Mouse (Mus musculus) heart, embryonic 15.5 days (tissue): ENCODE measurements around the gene Fkbp9. TPM values are rescaled to one million over a fixed set of nuclear protein-coding genes. Genes with fewer than 3 reads are reported as not detected.
A peak's percentile ranks its signal among the peaks of the same experiment; 100 is the strongest.

ENCODE experiments used
- ATAC-seq: fragments of 200-750 bp; cut with Nextera tagmentation; replicated peaks from 2 replicates; pipeline ENCODE4 v1.8.0; 2017; ENCODE audit warnings: low read depth, moderate TSS enrichment; ENCODE audit not compliant: insufficient number of reproducible peaks, insufficient read depth, low FRiP score
- H3K27ac ChIP-seq: fragments of 300-500 bp; sonication (generic); 2 replicates; pipeline ENCODE4 v1.5.1; 2015; ENCODE audit warnings: mild to moderate bottlenecking, inconsistent platforms
- H3K27me3 ChIP-seq: fragments of 300-500 bp; sonication (generic); 2 replicates; pipeline ENCODE4 v1.6.1; 2015; ENCODE audit warnings: inconsistent platforms
- H3K36me3 ChIP-seq: fragments of 300-500 bp; sonication (generic); 2 replicates; pipeline ENCODE4 v1.6.1; 2015; ENCODE audit warnings: mild to moderate bottlenecking, inconsistent platforms
- H3K4me1 ChIP-seq: fragments of 300-500 bp; sonication (generic); replicated peaks from 2 replicates; pipeline ENCODE4 v1.6.1; 2015; ENCODE audit warnings: inconsistent platforms
- H3K4me2 ChIP-seq: fragments of 300-500 bp; sonication (generic); 2 replicates; pipeline ENCODE4 v1.6.1; 2015; ENCODE audit warnings: inconsistent platforms, mild to moderate bottlenecking, moderate library complexity
- H3K4me3 ChIP-seq: fragments of 300-500 bp; sonication (generic); 2 replicates; pipeline ENCODE4 v1.5.1; 2015; ENCODE audit warnings: mild to moderate bottlenecking, inconsistent platforms
- H3K9ac ChIP-seq: fragments of 300-500 bp; sonication (generic); 2 replicates; pipeline ENCODE4 v1.6.1; 2015; ENCODE audit warnings: mild to moderate bottlenecking, inconsistent platforms
- H3K9me3 ChIP-seq: fragments of 300-500 bp; sonication (generic); replicated peaks from 2 replicates; pipeline ENCODE4 v1.6.1; 2016; ENCODE audit warnings: inconsistent platforms
- WGBS: fragments of 180-500 bp; shearing (Covaris S2); methylation state at CpG from one replicate; pipeline ENCODE4 v1.1.7; 2015; ENCODE audit warnings: mixed read lengths; 5-methylcytosine and 5-hydroxymethylcytosine counted together
- polyA plus RNA-seq: library from polyadenylated mRNA; unstranded; fragments of >200 nt; fragmentation: Nextera tagmentation; extraction: Ambion mirVana; gene quantifications from 2 replicates; pipeline ENCODE4 v1.2.1, GENCODE M21; 2015

The Fkbp9 gene
- polyA plus RNA-seq: 129 and 161 TPM in 2 replicates

GRCm38 (mm10) chr6:56831697-56832406 is at the start of gene Fkbp9:
Gene Fkbp9, plus strand, starts transcription at chr6:56832059.
- Histone ChIP-seq H3K4me1 (peaks cover 5% of the 10 kb centered on the region; the same call in 1 of the 2 replicates), H3K27ac (peak within 1 kb of the TSS; percentile 91), H3K27me3 (no peaks in the 10 kb centered on the region), H3K9me3 (no peaks in the 10 kb centered on the region), H3K4me2 (peak within 1 kb of the TSS; percentile 83), H3K4me3 (peak within 1 kb of the TSS; percentile 87), H3K9ac (peak within 1 kb of the TSS; percentile 88), H3K36me3 (0 out of 2 replicates have a peak, but pooled peaks cover 6% of the 10 kb centered on the region)
- WGBS: under 1% methylated on average over 56 of the region's 58 CpGs
- ATAC-seq: peak; percentile 98

GRCm38 (mm10) chr6:56783561-56784272 is 48.1 kb upstream of the Fkbp9 start:
- Histone ChIP-seq H3K27ac (no peak overlapping the region), H3K9me3 (no peaks in the 10 kb centered on the region), H3K4me3 (no peak overlapping the region), H3K4me2 (no peak overlapping the region), H3K9ac (no peak overlapping the region), H3K36me3 (peaks cover 41% of the 10 kb centered on the region), H3K4me1 (peaks cover 11% of the 10 kb centered on the region; the same call in 1 of the 2 replicates), H3K27me3 (no peaks in the 10 kb centered on the region)
- ATAC-seq: no peak
- WGBS: 82% methylated on average over 4 of the region's 4 CpGs

GRCm38 (mm10) chr6:56785068-56785467 is 46.8 kb upstream of the Fkbp9 start:
- peaks cover 30% of the 10 kb centered on the region for H3K36me3 ChIP-seq
- no peak overlapping the region for H3K27ac ChIP-seq
- no peak overlapping the region for H3K4me3 ChIP-seq
- no peaks in the 10 kb centered on the region for H3K9me3 ChIP-seq
- peaks cover 15% of the 10 kb centered on the region; the same call in 1 of the 2 replicates for H3K4me1 ChIP-seq
- H3K27me3 ChIP-seq: no peaks in the 10 kb centered on the region
- H3K9ac ChIP-seq: no peak overlapping the region
- ATAC-seq: no peak
- 73% methylated on average over 5 of the region's 5 CpGs for WGBS
- no peak overlapping the region for H3K4me2 ChIP-seq

- WGBS: 63% methylated on average over 2 of the region's 2 CpGs
- H3K27ac ChIP-seq: no peak overlapping the region
- no peak for ATAC-seq
These were observed 44.2 kb upstream of the Fkbp9 start for GRCm38 (mm10) chr6:56787668-56788067.

GRCm38 (mm10) chr6:56789336-56789735 is 42.5 kb upstream of the Fkbp9 start:
- no peak for ATAC-seq
- Histone ChIP-seq H3K4me2 (no peak overlapping the region), H3K4me3 (no peak overlapping the region), H3K4me1 (peaks cover 21% of the 10 kb centered on the region), H3K27ac (no peak overlapping the region), H3K9ac (no peak overlapping the region), H3K9me3 (no peaks in the 10 kb centered on the region), H3K36me3 (peaks cover 15% of the 10 kb centered on the region), H3K27me3 (no peaks in the 10 kb centered on the region)
- 34% methylated on average over 3 of the region's 3 CpGs for WGBS

More at GRCm38 (mm10) chr6:56787668-56788067, 44.2 kb upstream of the Fkbp9 start:
- no peaks in the 10 kb centered on the region for H3K9me3 ChIP-seq
- H3K4me1 ChIP-seq: peaks cover 15% of the 10 kb centered on the region; the same call in 1 of the 2 replicates
- H3K27me3 ChIP-seq: no peaks in the 10 kb centered on the region
- H3K4me2 ChIP-seq: no peak overlapping the region
- H3K9ac ChIP-seq: no peak overlapping the region
- H3K4me3 ChIP-seq: no peak overlapping the region
- peaks cover 19% of the 10 kb centered on the region for H3K36me3 ChIP-seq

GRCm38 (mm10) chr6:56794834-56795233 is 37.0 kb upstream of the Fkbp9 start:
- peak overlapping the region; percentile 83 for H3K4me2 ChIP-seq
- WGBS: 76% methylated on average over 5 of the region's 5 CpGs
- H3K27ac ChIP-seq: no peak overlapping the region
- peaks cover 25% of the 10 kb centered on the region for H3K4me1 ChIP-seq
- no peaks in the 10 kb centered on the region for H3K27me3 ChIP-seq
- no peak overlapping the region for H3K9ac ChIP-seq
- no peaks in the 10 kb centered on the region for H3K9me3 ChIP-seq
- H3K4me3 ChIP-seq: peak overlapping the region; percentile 76
- ATAC-seq: no peak
- no peaks in the 10 kb centered on the region for H3K36me3 ChIP-seq

- H3K27ac ChIP-seq: peak overlapping the region; percentile 100
- H3K9ac ChIP-seq: peak overlapping the region; percentile 89
- H3K4me1 ChIP-seq: peaks cover 25% of the 10 kb centered on the region
- no peak for ATAC-seq
- no peaks in the 10 kb centered on the region for H3K27me3 ChIP-seq
- H3K9me3 ChIP-seq: no peaks in the 10 kb centered on the region
- H3K36me3 ChIP-seq: no peaks in the 10 kb centered on the region
- peak overlapping the region; percentile 76 for H3K4me3 ChIP-seq
- 3% methylated on average over 8 of the region's 8 CpGs for WGBS
- peak overlapping the region; percentile 83 for H3K4me2 ChIP-seq
These were observed 35.6 kb upstream of the Fkbp9 start for GRCm38 (mm10) chr6:56796232-56796631.

GRCm38 (mm10) chr6:56796668-56797141 is 35.2 kb upstream of the Fkbp9 start:
- 0 out of 2 replicates have a peak, but pooled peaks have one; percentile 32 for ATAC-seq
- peak overlapping the region; percentile 83 for H3K4me2 ChIP-seq
- WGBS: 0% methylated on average over 16 of the region's 16 CpGs
- H3K4me1 ChIP-seq: peaks cover 25% of the 10 kb centered on the region
- H3K27me3 ChIP-seq: no peaks in the 10 kb centered on the region
- H3K36me3 ChIP-seq: no peaks in the 10 kb centered on the region
- H3K4me3 ChIP-seq: peak overlapping the region; percentile 76
- H3K9ac ChIP-seq: peak overlapping the region; percentile 89
- peak overlapping the region; percentile 100 for H3K27ac ChIP-seq
- no peaks in the 10 kb centered on the region for H3K9me3 ChIP-seq

- no peaks in the 10 kb centered on the region for H3K9me3 ChIP-seq
- under 1% methylated on average over 98 of the region's 98 CpGs for WGBS
- peak within 1 kb of the TSS; percentile 100 for H3K27ac ChIP-seq
- peaks cover 25% of the 10 kb centered on the region for H3K4me1 ChIP-seq
- H3K9ac ChIP-seq: peak within 1 kb of the TSS; percentile 89
- peak within 1 kb of the TSS; percentile 76 for H3K4me3 ChIP-seq
- H3K4me2 ChIP-seq: peak within 1 kb of the TSS; percentile 83
- H3K36me3 ChIP-seq: no peaks in the 10 kb centered on the region
- H3K27me3 ChIP-seq: no peaks in the 10 kb centered on the region
- peak; percentile 91 for ATAC-seq
These were observed 34.3 kb upstream of the Fkbp9 start, which contains the start of gene Kbtbd2 for GRCm38 (mm10) chr6:56797311-56798151. Gene Kbtbd2, minus strand, starts transcription at chr6:56797813.

GRCm38 (mm10) chr6:56798152-56798465 is 33.8 kb upstream of the Fkbp9 start:
- H3K27me3 ChIP-seq: no peaks in the 10 kb centered on the region
- H3K4me1 ChIP-seq: peaks cover 22% of the 10 kb centered on the region
- H3K4me2 ChIP-seq: peak overlapping the region; percentile 83
- H3K4me3 ChIP-seq: peak overlapping the region; percentile 76
- H3K27ac ChIP-seq: peak overlapping the region; percentile 100
- peak overlapping the region; percentile 89 for H3K9ac ChIP-seq
- WGBS: 10% methylated on average over 8 of the region's 8 CpGs
- no peak for ATAC-seq
- H3K36me3 ChIP-seq: no peaks in the 10 kb centered on the region
- H3K9me3 ChIP-seq: no peaks in the 10 kb centered on the region

GRCm38 (mm10) chr6:56805026-56805425 is 26.8 kb upstream of the Fkbp9 start:
- Histone ChIP-seq H3K4me2 (no peak overlapping the region), H3K36me3 (no peaks in the 10 kb centered on the region), H3K27me3 (no peaks in the 10 kb centered on the region), H3K9ac (no peak overlapping the region), H3K4me1 (no peaks in the 10 kb centered on the region), H3K4me3 (no peak overlapping the region), H3K27ac (no peak overlapping the region), H3K9me3 (no peaks in the 10 kb centered on the region)
- 83% methylated on average over 4 of the region's 4 CpGs for WGBS
- no peak for ATAC-seq
